Mouse (Mus musculus) embryonic fibroblast, embryonic 13.5 days (primary cell): ENCODE results near the gene Rgs2.

Source experiments
- CTCF ChIP-seq: IDR thresholded peaks from 2 replicates; pipeline ENCODE4 v1.5.1; 2011; ENCODE audit warnings: mild to moderate bottlenecking, control low read depth, low read length, moderate library complexity, borderline replicate concordance; ENCODE audit not compliant: insufficient read depth
- POLR2A ChIP-seq: IDR thresholded peaks from 2 replicates; pipeline ENCODE4 v1.6.1; 2011; ENCODE audit warnings: low read depth, mild to moderate bottlenecking, control low read depth, low read length, moderate library complexity

GRCm38 (mm10) chr1:143989773-143990172, 14.2 kb downstream of the Rgs2 start:
- TF ChIP-seq POLR2A (no peak), CTCF (no peak)
